Mouse (Mus musculus) frontal cortex, adult 2 months (tissue): Measurements from ENCODE around the gene Otud5. TPM values are rescaled to one million over a fixed set of nuclear protein-coding genes. Genes with fewer than 3 reads are reported as not detected.
"Not testable (repeated sequence)": the region's sequence is repeated elsewhere in the genome, so short reads cannot be mapped to it uniquely, and the experiment has no call there.

Experiments used
- DNase-seq, 2 experiments: peaks; one replicate each; pipeline ENCODE4 v3.0.0; 2022; ENCODE audit warnings: low spot score in 1 of 2; ENCODE audit errors: extremely low spot score in 1 of 2
- polyA plus RNA-seq: library from polyadenylated mRNA; depleted of rRNA; stranded (reverse); fragments of >200 nt; gene quantifications from 2 replicates; pipeline ENCODE4 v1.2.3, GENCODE M21; 2012; rRNA removed

Gene Otud5
- polyA plus RNA-seq, 1 experiment = 51.9 TPM

GRCm38 (mm10) chrX:7878495-7878894 lies 37.3 kb downstream of the Otud5 start:
- DNase-seq = peak; percentile 29 to 41

- peak; percentile 28 to 71 for DNase-seq
Observed at GRCm38 (mm10) chrX:7879819-7880218, 38.7 kb downstream of the Otud5 start.

- DNase-seq = peak; percentile 72 to 86
Observed at GRCm38 (mm10) chrX:7883841-7884567, 42.8 kb downstream of the Otud5 start, which contains the start of gene Slc35a2. Gene Slc35a2 (plus strand): TSS chrX:7884028.

GRCm38 (mm10) chrX:7898211-7898610 lies 57.0 kb downstream of the Otud5 start:
- DNase-seq = no peak

GRCm38 (mm10) chrX:7898880-7899874 lies 58.0 kb downstream of the Otud5 start, which contains the start of the genes Pqbp1 and Timm17b:
Gene Pqbp1 (minus strand): TSS chrX:7899269.
Gene Timm17b (plus strand): TSS chrX:7899357.
- peak; percentile 81 to 89 for DNase-seq

GRCm38 (mm10) chrX:7904441-7904840 lies 63.3 kb downstream of the Otud5 start:
- no peak for DNase-seq

- no peak for DNase-seq
Observed at GRCm38 (mm10) chrX:7907735-7908134, 66.6 kb downstream of the Otud5 start, which contains the start of gene Gm10491. Gene Gm10491 (minus strand): TSS chrX:7907835.

- DNase-seq = not testable (repeated sequence)
Observed at GRCm38 (mm10) chrX:7909242-7909641, 68.1 kb downstream of the Otud5 start, which contains the start of gene Gm10490. Gene Gm10490 (plus strand): TSS chrX:7909542.

- no peak for DNase-seq
Observed at GRCm38 (mm10) chrX:7910473-7910872, 69.3 kb downstream of the Otud5 start.

- DNase-seq = not testable (repeated sequence)
Observed at GRCm38 (mm10) chrX:7915669-7916068, 74.5 kb downstream of the Otud5 start.

- not testable (repeated sequence) for DNase-seq
Observed at GRCm38 (mm10) chrX:7917960-7918359, 76.8 kb downstream of the Otud5 start.

GRCm38 (mm10) chrX:7919601-7920383 lies 78.6 kb downstream of the Otud5 start, which contains the start of gene Pcsk1n:
Gene Pcsk1n (plus strand): TSS chrX:7919822.
- peak in 1 of 2 experiments; percentile 41 for DNase-seq

- DNase-seq = no peak
Observed at GRCm38 (mm10) chrX:7922032-7922431, 80.9 kb downstream of the Otud5 start.

Other genes with a start within 250 kb of the Otud5 start
- gene Ccdc22, start 235.8 kb upstream of the Otud5 start, polyA plus RNA-seq = 31.1 and 32.6 TPM in 2 replicates
- gene Cacna1f, start 234.3 kb upstream of the Otud5 start, polyA plus RNA-seq = 0.19 and 0.22 TPM in 2 replicates
- gene Syp, start 202.9 kb upstream of the Otud5 start, polyA plus RNA-seq = 961 and 980 TPM in 2 replicates
- 2.3 and 2.4 TPM in 2 replicates for gene Prickle3, start 184.1 kb upstream of the Otud5 start, polyA plus RNA-seq
- 14.6 and 15.6 TPM in 2 replicates for gene Plp2, start 170.0 kb upstream of the Otud5 start, polyA plus RNA-seq
- 0.90 and 1.2 TPM in 2 replicates for gene Magix, start 160.1 kb upstream of the Otud5 start, polyA plus RNA-seq
- 26.2 and 32.7 TPM in 2 replicates for gene Gpkow, start 144.2 kb upstream of the Otud5 start, polyA plus RNA-seq
- gene Wdr45, start 127.0 kb upstream of the Otud5 start, polyA plus RNA-seq = 75.0 and 77.0 TPM in 2 replicates
- 0.18 and 0.55 TPM in 2 replicates for gene Gm45208, start 119.1 kb upstream of the Otud5 start, polyA plus RNA-seq
- 118 and 124 TPM in 2 replicates for gene Praf2, start 112.9 kb upstream of the Otud5 start, polyA plus RNA-seq
- 23.7 and 25.4 TPM in 2 replicates for gene Ccdc120, start 90.5 kb upstream of the Otud5 start, polyA plus RNA-seq
- 23.8 and 25.1 TPM in 2 replicates for gene Tfe3, start 78.8 kb upstream of the Otud5 start, polyA plus RNA-seq
- gene Gripap1, start 51.6 kb upstream of the Otud5 start, polyA plus RNA-seq = 112 and 118 TPM in 2 replicates
- gene Kcnd1, start 19.1 kb upstream of the Otud5 start, polyA plus RNA-seq = 7.4 and 7.8 TPM in 2 replicates
- gene Pim2, start 36.9 kb downstream of the Otud5 start, polyA plus RNA-seq = 50.5 and 54.6 TPM in 2 replicates
- 44.6 and 51.1 TPM in 2 replicates for gene Slc35a2, start 42.7 kb downstream of the Otud5 start, polyA plus RNA-seq
- 188 and 192 TPM in 2 replicates for gene Pqbp1, start 57.9 kb downstream of the Otud5 start, polyA plus RNA-seq
- gene Timm17b, start 58.0 kb downstream of the Otud5 start, polyA plus RNA-seq = 17.8 and 20.3 TPM in 2 replicates
- not detected in 2 replicates for gene Gm10491, start 66.5 kb downstream of the Otud5 start, polyA plus RNA-seq
- not detected in 2 replicates for gene Gm10490, start 68.2 kb downstream of the Otud5 start, polyA plus RNA-seq
- gene Pcsk1n, start 78.5 kb downstream of the Otud5 start, polyA plus RNA-seq = 456 and 602 TPM in 2 replicates
- gene Eras, start 87.2 kb downstream of the Otud5 start, polyA plus RNA-seq = 0.10 TPM in 1 of 2 replicates, not detected in the other
- gene Hdac6, start 106.5 kb downstream of the Otud5 start, polyA plus RNA-seq = 71.9 and 81.8 TPM in 2 replicates
- not detected in 2 replicates for gene Gata1, start 136.7 kb downstream of the Otud5 start, polyA plus RNA-seq
- gene Glod5, start 177.1 kb downstream of the Otud5 start, polyA plus RNA-seq = 0.60 and 0.84 TPM in 2 replicates
- gene Suv39h1, start 233.4 kb downstream of the Otud5 start, polyA plus RNA-seq = 25.0 and 27.5 TPM in 2 replicates
- gene Was, start 249.1 kb downstream of the Otud5 start, polyA plus RNA-seq = 1.1 and 1.4 TPM in 2 replicates